Mouse (Mus musculus) heart, postnatal 0 days (tissue): ENCODE results near the gene Itpr1.

ENCODE experiments used
- CTCF ChIP-seq: IDR thresholded peaks from 2 replicates; pipeline ENCODE4 v1.5.1; 2016; ENCODE audit warnings: antibody characterized with exemption, control low read depth, low read depth
- EP300 ChIP-seq: IDR thresholded peaks from 2 replicates; pipeline ENCODE4 v1.6.1; 2016; ENCODE audit warnings: antibody characterized with exemption, low read depth

DNA sequence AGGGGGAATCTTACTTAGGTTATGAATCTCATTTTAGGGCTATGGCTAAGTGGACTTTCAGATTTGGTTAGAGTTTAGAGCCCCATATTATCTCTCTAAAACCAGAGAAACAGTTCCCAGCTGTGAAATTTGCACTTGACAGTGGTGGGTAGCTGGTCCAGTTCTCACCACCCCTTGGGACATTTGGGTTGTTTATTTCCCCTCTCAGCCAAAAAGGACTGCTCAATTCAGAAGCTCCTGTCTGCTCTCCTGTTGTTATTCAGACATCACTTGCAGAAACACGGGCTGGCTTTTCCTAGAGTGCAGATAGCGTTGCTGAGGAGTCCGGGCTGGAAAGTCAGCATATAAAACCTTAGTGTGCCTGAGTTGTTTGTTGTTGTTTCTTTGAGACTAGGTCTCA, 51.3 kb downstream of the Itpr1 start:
- no peak for TF ChIP-seq CTCF
- TF ChIP-seq EP300 = no peak
